ENCODE assay signal across 34 mouse cellular contexts in the genomic region with DNA sequence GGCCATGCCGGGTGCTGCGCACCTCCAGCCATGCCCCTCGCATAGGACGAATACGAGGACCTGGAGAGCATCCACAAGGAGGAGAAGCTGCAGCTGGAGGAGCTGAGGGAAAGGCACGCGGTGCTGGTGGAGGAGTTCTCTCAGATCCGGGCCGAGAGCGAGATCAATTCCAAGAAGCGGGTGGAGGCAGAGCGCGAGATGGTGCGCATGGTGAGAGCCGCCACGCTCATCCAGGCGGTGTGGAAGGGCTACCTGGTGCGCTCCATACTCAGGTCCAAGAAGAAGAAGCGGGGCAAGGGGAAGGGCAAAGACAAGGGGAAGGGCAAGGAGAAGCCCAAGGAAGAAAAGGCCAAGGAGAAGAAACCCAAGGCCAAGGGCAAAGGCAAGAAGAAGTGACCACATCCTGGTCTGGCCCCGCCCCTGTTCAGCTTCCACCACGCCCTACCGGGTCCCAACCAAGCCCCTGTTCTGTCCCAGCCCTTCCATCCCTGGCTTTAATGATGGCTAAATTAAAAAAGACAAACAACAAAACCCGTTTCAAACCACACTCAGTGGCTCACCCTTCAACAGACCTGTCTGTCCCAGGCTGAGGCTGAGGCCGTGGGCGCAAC. TPM values are rescaled to one million over a fixed set of nuclear protein-coding genes. Genes with fewer than 3 reads are reported as not detected.
DNase-seq lines count a peak whose midpoint lies in the region; ATAC-seq and TF ChIP-seq lines count a peak whose summit lies in the region.
"Had no signal": no experiment of that assay in that cellular context is flagged by ENCODE, and none has a peak within 500 bp of the region (broad histone marks: within the 10 kb centered on the region; RNA-seq: fewer than 3 reads in every experiment).

No protein-coding gene starts in this region.

- no peak for TF ChIP-seq CTCF in midbrain, postnatal 0 days (IDR thresholded peaks at IDR 0.05)

- H3K9me3 ChIP-seq in forebrain, embryonic 10.5 days, result no peaks in the 10 kb centered on the region
- H3K9me3 ChIP-seq in forebrain, embryonic 11.5 days (ENCODE audit: control insufficient read depth, low read length), result no peaks in the 10 kb centered on the region
- H3K9me3 ChIP-seq in midbrain, embryonic 11.5 days (ENCODE audit: control insufficient read depth, low read length), result no peaks in the 10 kb centered on the region
- no peaks in the 10 kb centered on the region for H3K9me3 ChIP-seq in midbrain, postnatal 0 days (ENCODE audit: low read length)
- H3K9me3 ChIP-seq in ES-E14 (ENCODE audit: control insufficient read depth, insufficient read depth, low read depth, low read length), result no peaks in the 10 kb centered on the region
- H3K9me3 ChIP-seq: forebrain, embryonic 15.5 days; hindbrain, embryonic 10.5 days; hindbrain, embryonic 15.5 days; limb, embryonic 13.5 days; liver, embryonic 13.5 days; neural tube, embryonic 13.5 days had no signal

- peaks cover 7% of the 10 kb centered on the region; the same call in 1 of the 2 replicates for H3K27me3 ChIP-seq in forebrain, embryonic 10.5 days (ENCODE audit: poor library complexity, severe bottlenecking)
- no peaks in the 10 kb centered on the region for H3K27me3 ChIP-seq in forebrain, embryonic 11.5 days (ENCODE audit: control insufficient read depth, insufficient read depth, low read length)
- no peaks in the 10 kb centered on the region for H3K27me3 ChIP-seq in midbrain, embryonic 11.5 days (ENCODE audit: control insufficient read depth, insufficient read depth, low read length)
- H3K27me3 ChIP-seq in midbrain, postnatal 0 days (ENCODE audit: insufficient read depth, low read length), result no peaks in the 10 kb centered on the region
- H3K27me3 ChIP-seq: forebrain, embryonic 15.5 days; hindbrain, embryonic 15.5 days; limb, embryonic 13.5 days; liver, embryonic 13.5 days; neural tube, embryonic 13.5 days had no signal

- in situ Hi-C loops in ES-E14 (cut with MboI; ENCODE audit: low sequenced_read_pairs in 2 of 2, unreplicated experiment in 2 of 2), result no loop called here

- peaks cover 32% of the 10 kb centered on the region for H3K4me1 ChIP-seq in forebrain, embryonic 10.5 days
- H3K4me1 ChIP-seq in forebrain, embryonic 11.5 days (replicated peaks; ENCODE audit: control insufficient read depth, insufficient read depth, low read length), result peaks cover 6% of the 10 kb centered on the region; the same call in 1 of the 2 replicates
- peaks cover 11% of the 10 kb centered on the region for H3K4me1 ChIP-seq in midbrain, embryonic 11.5 days (ENCODE audit: control insufficient read depth, insufficient read depth, low read length)
- H3K4me1 ChIP-seq in midbrain, postnatal 0 days (ENCODE audit: insufficient read depth, low read length), result peaks cover 8% of the 10 kb centered on the region; the same call in 1 of the 2 replicates
- H3K4me1 ChIP-seq in ES-E14 (ENCODE audit: control insufficient read depth in 2 of 2, insufficient read depth in 2 of 2, low read length in 2 of 2, poor library complexity in 1 of 2), result peaks cover 0 to 16% of the 10 kb centered on the region in 2 experiments; a peak in 1 of 4 replicates

- H3K36me3 ChIP-seq in forebrain, embryonic 10.5 days (replicated peaks), result peaks cover 27% of the 10 kb centered on the region
- no peaks in the 10 kb centered on the region for H3K36me3 ChIP-seq in forebrain, embryonic 11.5 days (ENCODE audit: control insufficient read depth, insufficient read depth, low read length)
- H3K36me3 ChIP-seq in midbrain, embryonic 11.5 days (ENCODE audit: control insufficient read depth, insufficient read depth, low read length), result no peaks in the 10 kb centered on the region
- 0 out of 2 replicates have a peak, but pooled peaks cover 4% of the 10 kb centered on the region for H3K36me3 ChIP-seq in midbrain, postnatal 0 days (ENCODE audit: insufficient read depth, low read length)
- peaks cover 15% of the 10 kb centered on the region; the same call in 1 of the 2 replicates for H3K36me3 ChIP-seq in ES-E14 (ENCODE audit: control insufficient read depth, insufficient read depth, low read length, poor library complexity, severe bottlenecking)
- H3K36me3 ChIP-seq: forebrain, embryonic 15.5 days had no signal

- no peak for ATAC-seq in forebrain, embryonic 11.5 days (replicated peaks; ENCODE audit: low FRiP score)
- ATAC-seq in midbrain, embryonic 11.5 days (ENCODE audit: low FRiP score), result no peak
- ATAC-seq in midbrain, postnatal 0 days (ENCODE audit: low FRiP score), result no peak
- ATAC-seq in megakaryocyte, adult 5-6 weeks (ENCODE audit: poor library complexity, severe bottlenecking), result peak; percentile 34
- ATAC-seq: forebrain, embryonic 15.5 days; inflammation-experienced regulatory T-cells, adult 6 months had no signal

- no peak overlapping the region for H3K9ac ChIP-seq in forebrain, embryonic 11.5 days (ENCODE audit: low read length)
- H3K9ac ChIP-seq in midbrain, embryonic 11.5 days (ENCODE audit: low read length), result 0 out of 2 replicates have a peak overlapping the region, but pooled peaks have one; percentile 10
- no peak overlapping the region for H3K9ac ChIP-seq in midbrain, postnatal 0 days (replicated peaks; ENCODE audit: low read length, poor library complexity, severe bottlenecking)
- H3K9ac ChIP-seq in ES-E14 (ENCODE audit: insufficient read depth, low read depth, low read length, poor library complexity, severe bottlenecking), result peak overlapping the region; percentile 65
- H3K9ac ChIP-seq: forebrain, embryonic 15.5 days; hindbrain, embryonic 15.5 days; limb, embryonic 13.5 days; liver, embryonic 13.5 days; neural tube, embryonic 13.5 days had no signal

- no peak overlapping the region for H3K4me3 ChIP-seq in forebrain, embryonic 10.5 days
- no peak overlapping the region for H3K4me3 ChIP-seq in forebrain, embryonic 11.5 days (ENCODE audit: low read depth, low read length)
- no peak overlapping the region for H3K4me3 ChIP-seq in midbrain, embryonic 11.5 days (ENCODE audit: low read depth, low read length)
- no peak overlapping the region for H3K4me3 ChIP-seq in midbrain, postnatal 0 days (ENCODE audit: low read depth, low read length)
- H3K4me3 ChIP-seq in ES-E14 (ENCODE audit: insufficient read depth in 1 of 2, low read depth in 1 of 2, low read length in 2 of 2, poor library complexity in 1 of 2, severe bottlenecking in 1 of 2), result peak overlapping the region; percentile 50 to 70
- H3K4me3 ChIP-seq: forebrain, embryonic 15.5 days; hindbrain, embryonic 10.5 days; hindbrain, embryonic 15.5 days; layer of hippocampus, adult 2 months; limb, embryonic 13.5 days; liver, embryonic 13.5 days; neural tube, embryonic 13.5 days had no signal

- 0 out of 2 replicates have a peak overlapping the region, but pooled peaks have one; percentile 30 for H3K27ac ChIP-seq in forebrain, embryonic 10.5 days
- H3K27ac ChIP-seq in forebrain, embryonic 11.5 days (ENCODE audit: low read depth, low read length), result no peak overlapping the region
- H3K27ac ChIP-seq in midbrain, embryonic 11.5 days (ENCODE audit: low read depth, low read length), result no peak overlapping the region
- H3K27ac ChIP-seq in midbrain, postnatal 0 days (ENCODE audit: low read depth, low read length), result no peak overlapping the region
- no peak overlapping the region for H3K27ac ChIP-seq in ES-E14 (ENCODE audit: insufficient read depth, low read depth, low read length, poor library complexity, severe bottlenecking)
- H3K27ac ChIP-seq: forebrain, embryonic 15.5 days; hindbrain, embryonic 10.5 days; hindbrain, embryonic 15.5 days; layer of hippocampus, adult 2 months; limb, embryonic 13.5 days; liver, embryonic 13.5 days; macrophage; neural tube, embryonic 13.5 days had no signal

- H3K4me2 ChIP-seq in forebrain, embryonic 11.5 days (ENCODE audit: low read depth, low read length, severe bottlenecking), result no peak overlapping the region
- H3K4me2 ChIP-seq in midbrain, embryonic 11.5 days, result no peak overlapping the region
- H3K4me2 ChIP-seq in midbrain, postnatal 0 days (ENCODE audit: low read depth, low read length, poor library complexity, severe bottlenecking), result no peak overlapping the region
- H3K4me2 ChIP-seq: forebrain, embryonic 15.5 days; hindbrain, embryonic 15.5 days; limb, embryonic 13.5 days; neural tube, embryonic 13.5 days had no signal

- WGBS in forebrain, embryonic 10.5 days, result 71% methylated on average over 25 of the region's 25 CpGs
- 74% methylated on average over 25 of the region's 25 CpGs for WGBS in forebrain, embryonic 11.5 days
- 64% methylated on average over 25 of the region's 25 CpGs for WGBS in midbrain, embryonic 11.5 days
- 71% methylated on average over 25 of the region's 25 CpGs for WGBS in midbrain, postnatal 0 days

- DNase-seq in forebrain, embryonic 10.5 days (ENCODE audit: extremely low spot score, low spot score), result no peak
- DNase-seq in forebrain, embryonic 11.5 days (ENCODE audit: low spot score), result no peak
- no peak for DNase-seq in midbrain, embryonic 11.5 days (ENCODE audit: low spot score, missing footprints)
- DNase-seq in midbrain, postnatal 0 days (ENCODE audit: low spot score), result no peak
- DNase-seq in ES-E14 (ENCODE audit: low read depth, low spot score), result no peak
- DNase-seq in thymus, postnatal 0 days (ENCODE audit: low spot score), result no peak
- DNase-seq: B cell, adult 2 months; cerebellum, adult 11 months; heart, postnatal 14 days; kidney, adult 2 months; kidney, postnatal 36 days; liver, embryonic 13.5 days; lung, adult 18-20 months; lung, postnatal 10 days; right cerebral cortex, postnatal 4 days; thymus, postnatal 4 days had no signal

RNA-seq across cellular contexts. Expression of a gene that starts 5.7 kb away (rescaled TPM):
- polyA plus RNA-seq in forebrain, embryonic 10.5 days (2016; fragmentation: Nextera tagmentation; extraction: Ambion mirVana), result 16.5 and 17.8 TPM in 2 replicates
- polyA plus RNA-seq in forebrain, embryonic 11.5 days (2014; fragmentation: Nextera tagmentation; extraction: Ambion mirVana), result 10.2 and 10.6 TPM in 2 replicates
- 7.9 and 8.9 TPM in 2 replicates for polyA plus RNA-seq in midbrain, embryonic 11.5 days (2014; fragmentation: Nextera tagmentation; extraction: Ambion mirVana)
- 32.3 and 43.6 TPM in 2 replicates for total RNA-seq in midbrain, postnatal 0 days (2014; rRNA removed)
- polyA plus RNA-seq in midbrain, postnatal 0 days (2015; fragmentation: Nextera tagmentation; extraction: Ambion mirVana), result 31.4 and 33.9 TPM in 2 replicates
- total RNA-seq in ES-E14 (2012; rRNA removed), result 20.6 and 23.7 TPM in 2 replicates
- 1.5 and 3.0 TPM in 2 replicates for total RNA-seq in megakaryocyte, adult 5-6 weeks (2015)
- 2.2 and 3.2 TPM in 2 replicates for total RNA-seq in megakaryocyte, adult 5-6 weeks (2017)
- polyA plus RNA-seq in thymus, postnatal 0 days (2015; fragmentation: Nextera tagmentation; extraction: Ambion mirVana), result 10.7 TPM in 2 replicates

RNA-seq across cellular contexts. Expression of a gene that starts 5.8 kb away (rescaled TPM):
- polyA plus RNA-seq in forebrain, embryonic 10.5 days (2016; fragmentation: Nextera tagmentation; extraction: Ambion mirVana), result 63.3 and 64.1 TPM in 2 replicates
- 45.2 and 45.7 TPM in 2 replicates for polyA plus RNA-seq in forebrain, embryonic 11.5 days (2014; fragmentation: Nextera tagmentation; extraction: Ambion mirVana)
- polyA plus RNA-seq in midbrain, embryonic 11.5 days (2014; fragmentation: Nextera tagmentation; extraction: Ambion mirVana), result 26.4 and 32.2 TPM in 2 replicates
- total RNA-seq in midbrain, postnatal 0 days (2014; rRNA removed), result 36.2 and 37.8 TPM in 2 replicates
- 31.7 and 32.6 TPM in 2 replicates for polyA plus RNA-seq in midbrain, postnatal 0 days (2015; fragmentation: Nextera tagmentation; extraction: Ambion mirVana)
- 90.7 and 108 TPM in 2 replicates for total RNA-seq in ES-E14 (2012; rRNA removed)
- total RNA-seq in megakaryocyte, adult 5-6 weeks (2015), result 7.7 and 7.9 TPM in 2 replicates
- 21.3 and 22.6 TPM in 2 replicates for total RNA-seq in megakaryocyte, adult 5-6 weeks (2017)
- 106 and 108 TPM in 2 replicates for polyA plus RNA-seq in thymus, postnatal 0 days (2015; fragmentation: Nextera tagmentation; extraction: Ambion mirVana)

RNA-seq across cellular contexts. Expression of a gene that starts 17.9 kb away (rescaled TPM):
- polyA plus RNA-seq in forebrain, embryonic 10.5 days (2016; fragmentation: Nextera tagmentation; extraction: Ambion mirVana), result 0.37 and 0.84 TPM in 2 replicates
- polyA plus RNA-seq in forebrain, embryonic 11.5 days (2014; fragmentation: Nextera tagmentation; extraction: Ambion mirVana), result 1.1 TPM in 2 replicates
- polyA plus RNA-seq in midbrain, embryonic 11.5 days (2014; fragmentation: Nextera tagmentation; extraction: Ambion mirVana), result 0.25 and 0.51 TPM in 2 replicates
- total RNA-seq in midbrain, postnatal 0 days (2014; rRNA removed), result 0.94 and 1.3 TPM in 2 replicates
- 0.86 and 1.5 TPM in 2 replicates for polyA plus RNA-seq in midbrain, postnatal 0 days (2015; fragmentation: Nextera tagmentation; extraction: Ambion mirVana)
- total RNA-seq in ES-E14 (2012; rRNA removed), result 0.16 TPM in 1 of 2 replicates, not detected in the other
- 0.18 and 0.98 TPM in 2 replicates for total RNA-seq in megakaryocyte, adult 5-6 weeks (2015)
- total RNA-seq in megakaryocyte, adult 5-6 weeks (2017), result 0.11 and 0.45 TPM in 2 replicates
- polyA plus RNA-seq in thymus, postnatal 0 days (2015; fragmentation: Nextera tagmentation; extraction: Ambion mirVana), result 1.5 and 1.7 TPM in 2 replicates
- total RNA-seq: gastrocnemius, adult 8-10 months had no signal

RNA-seq across cellular contexts. Expression of a gene that starts 18.2 kb away (rescaled TPM):
- 10.7 and 11.7 TPM in 2 replicates for polyA plus RNA-seq in forebrain, embryonic 10.5 days (2016; fragmentation: Nextera tagmentation; extraction: Ambion mirVana)
- 14.5 and 14.6 TPM in 2 replicates for polyA plus RNA-seq in forebrain, embryonic 11.5 days (2014; fragmentation: Nextera tagmentation; extraction: Ambion mirVana)
- polyA plus RNA-seq in midbrain, embryonic 11.5 days (2014; fragmentation: Nextera tagmentation; extraction: Ambion mirVana), result 8.6 and 10.8 TPM in 2 replicates
- 11.6 and 25.3 TPM in 2 replicates for total RNA-seq in midbrain, postnatal 0 days (2014; rRNA removed)
- 9.3 and 9.4 TPM in 2 replicates for polyA plus RNA-seq in midbrain, postnatal 0 days (2015; fragmentation: Nextera tagmentation; extraction: Ambion mirVana)
- total RNA-seq in ES-E14 (2012; rRNA removed), result 14.2 and 14.9 TPM in 2 replicates
- 37.6 and 38.3 TPM in 2 replicates for total RNA-seq in megakaryocyte, adult 5-6 weeks (2015)
- 15.8 and 18.2 TPM in 2 replicates for total RNA-seq in megakaryocyte, adult 5-6 weeks (2017)
- polyA plus RNA-seq in thymus, postnatal 0 days (2015; fragmentation: Nextera tagmentation; extraction: Ambion mirVana), result 33.3 and 48.6 TPM in 2 replicates

RNA-seq across cellular contexts. Expression of a gene that starts 27.3 kb away (rescaled TPM):
- not detected in 2 replicates for polyA plus RNA-seq in forebrain, embryonic 10.5 days (2016; fragmentation: Nextera tagmentation; extraction: Ambion mirVana)
- not detected in 2 replicates for polyA plus RNA-seq in forebrain, embryonic 11.5 days (2014; fragmentation: Nextera tagmentation; extraction: Ambion mirVana)
- polyA plus RNA-seq in midbrain, embryonic 11.5 days (2014; fragmentation: Nextera tagmentation; extraction: Ambion mirVana), result not detected in 2 replicates
- 0.38 and 0.60 TPM in 2 replicates for total RNA-seq in midbrain, postnatal 0 days (2014; rRNA removed)
- 0.62 and 0.74 TPM in 2 replicates for polyA plus RNA-seq in midbrain, postnatal 0 days (2015; fragmentation: Nextera tagmentation; extraction: Ambion mirVana)
- total RNA-seq in ES-E14 (2012; rRNA removed), result not detected in 2 replicates
- total RNA-seq in megakaryocyte, adult 5-6 weeks (2015), result not detected in 2 replicates
- not detected in 2 replicates for total RNA-seq in megakaryocyte, adult 5-6 weeks (2017)
- 0.23 and 0.30 TPM in 2 replicates for polyA plus RNA-seq in thymus, postnatal 0 days (2015; fragmentation: Nextera tagmentation; extraction: Ambion mirVana)
- total RNA-seq: gastrocnemius, adult 8-10 months; gastrocnemius, postnatal 4 days; heart, adult 8-10 months; heart, postnatal 14 days; left cerebral cortex, postnatal 36 days; MEL had no signal
- polyA plus RNA-seq: embryonic facial prominence, embryonic 11.5 days; heart, embryonic 14.5 days; inflammation-experienced regulatory T-cells, adult 6 months; kidney, adult 2 months; kidney, embryonic 16.5 days; limb, embryonic 13.5 days; liver, embryonic 13.5 days; macrophage; neural tube, embryonic 13.5 days; spleen, adult 2 months had no signal

Comparison
In these comparisons a context has a peak if more than half of its experiments do, and no peak if none do; other contexts are left out.
1. H3K9ac ChIP-seq: peak in midbrain, embryonic 11.5 days (single experiment) and ES-E14 (single experiment); none in forebrain, embryonic 11.5 days (single experiment) and midbrain, postnatal 0 days (single experiment).
2. H3K4me3 ChIP-seq: peak in ES-E14 (2 of 2); none in forebrain, embryonic 10.5 days (single experiment), forebrain, embryonic 11.5 days (single experiment), midbrain, embryonic 11.5 days (single experiment) and midbrain, postnatal 0 days (single experiment).